Mouse (Mus musculus): ENCODE data around the gene Fndc3b. TPM values are rescaled to one million over a fixed set of nuclear protein-coding genes. Genes with fewer than 3 reads are reported as not detected.

Fndc3b gene
- polyA plus RNA-seq, 1 experiment from 2014 or later = 13.2 TPM

- peaks cover 6% of the 10 kb centered on the region for H3K4me1 ChIP-seq (ENCODE audit: control insufficient read depth, low read depth, low read length)
- ATAC-seq (ENCODE audit: low read depth) = no peak
- no peaks in the 10 kb centered on the region for H3K27me3 ChIP-seq (ENCODE audit: control insufficient read depth, insufficient read depth, low read depth, low read length)
- H3K4me2 ChIP-seq (ENCODE audit: low read depth, low read length) = no peak overlapping the region
- H3K36me3 ChIP-seq (ENCODE audit: control insufficient read depth, insufficient read depth) = no peaks in the 10 kb centered on the region
- no peaks in the 10 kb centered on the region for H3K9me3 ChIP-seq (replicated peaks; ENCODE audit: control insufficient read depth, low read length)
- no peak overlapping the region for H3K27ac ChIP-seq (ENCODE audit: low read length)
- no peak overlapping the region for H3K4me3 ChIP-seq (ENCODE audit: low read depth, low read length)
- 74% methylated on average over 11 of the region's 11 CpGs for WGBS (ENCODE audit: insufficient replicate concordance)
- H3K9ac ChIP-seq (ENCODE audit: low read depth, low read length) = no peak overlapping the region
Measured at GRCm38 (mm10) chr3:27588604-27589003, 122.5 kb downstream of the Fndc3b start.

GRCm38 (mm10) chr3:27584607-27585605 lies 126.2 kb downstream of the Fndc3b start:
- WGBS (ENCODE audit: insufficient replicate concordance) = 30% methylated on average over 11 of the region's 11 CpGs
- no peak overlapping the region for H3K9ac ChIP-seq (ENCODE audit: low read depth, low read length)
- no peak overlapping the region for H3K4me2 ChIP-seq (ENCODE audit: low read depth, low read length)
- no peaks in the 10 kb centered on the region for H3K36me3 ChIP-seq (ENCODE audit: control insufficient read depth, insufficient read depth)
- H3K4me1 ChIP-seq (ENCODE audit: control insufficient read depth, low read depth, low read length) = peaks cover 6% of the 10 kb centered on the region
- peak; percentile 48; the same call in 1 of the 2 replicates for ATAC-seq (ENCODE audit: low read depth)
- H3K9me3 ChIP-seq (replicated peaks; ENCODE audit: control insufficient read depth, low read length) = no peaks in the 10 kb centered on the region
- H3K4me3 ChIP-seq (ENCODE audit: low read depth, low read length) = no peak overlapping the region
- no peaks in the 10 kb centered on the region for H3K27me3 ChIP-seq (ENCODE audit: control insufficient read depth, insufficient read depth, low read depth, low read length)
- H3K27ac ChIP-seq (ENCODE audit: low read length) = no peak overlapping the region

GRCm38 (mm10) chr3:27581931-27582840 lies 128.9 kb downstream of the Fndc3b start:
- Histone ChIP-seq H3K27ac (ENCODE audit: low read length) (no peak overlapping the region), H3K4me2 (ENCODE audit: low read depth, low read length) (no peak overlapping the region), H3K36me3 (ENCODE audit: control insufficient read depth, insufficient read depth) (no peaks in the 10 kb centered on the region), H3K9me3 (replicated peaks; ENCODE audit: control insufficient read depth, low read length) (no peaks in the 10 kb centered on the region), H3K9ac (ENCODE audit: low read depth, low read length) (no peak overlapping the region), H3K4me3 (ENCODE audit: low read depth, low read length) (no peak overlapping the region), H3K27me3 (ENCODE audit: control insufficient read depth, insufficient read depth, low read depth, low read length) (no peaks in the 10 kb centered on the region), H3K4me1 (ENCODE audit: control insufficient read depth, low read depth, low read length) (peaks cover 6% of the 10 kb centered on the region)
- ATAC-seq (ENCODE audit: low read depth) = no peak
- WGBS (ENCODE audit: insufficient replicate concordance) = 52% methylated on average over 6 of the region's 6 CpGs

- H3K36me3 ChIP-seq (ENCODE audit: control insufficient read depth, insufficient read depth) = no peaks in the 10 kb centered on the region
Measured at GRCm38 (mm10) chr3:27580956-27581355, 130.2 kb downstream of the Fndc3b start.

GRCm38 (mm10) chr3:27579894-27580613 lies 131.1 kb downstream of the Fndc3b start:
- no peak for ATAC-seq (ENCODE audit: low read depth)
- Histone ChIP-seq H3K9ac (ENCODE audit: low read depth, low read length) (no peak overlapping the region), H3K36me3 (ENCODE audit: control insufficient read depth, insufficient read depth) (no peaks in the 10 kb centered on the region), H3K4me2 (ENCODE audit: low read depth, low read length) (no peak overlapping the region), H3K27ac (ENCODE audit: low read length) (no peak overlapping the region), H3K27me3 (ENCODE audit: control insufficient read depth, insufficient read depth, low read depth, low read length) (no peaks in the 10 kb centered on the region), H3K4me3 (ENCODE audit: low read depth, low read length) (no peak overlapping the region), H3K9me3 (replicated peaks; ENCODE audit: control insufficient read depth, low read length) (no peaks in the 10 kb centered on the region), H3K4me1 (ENCODE audit: control insufficient read depth, low read depth, low read length) (peaks cover 2% of the 10 kb centered on the region; the same call in 1 of the 2 replicates)
- 65% methylated on average over 7 of the region's 7 CpGs for WGBS (ENCODE audit: insufficient replicate concordance)

More at GRCm38 (mm10) chr3:27580956-27581355, 130.2 kb downstream of the Fndc3b start:
- Histone ChIP-seq H3K9me3 (replicated peaks; ENCODE audit: control insufficient read depth, low read length) (no peaks in the 10 kb centered on the region), H3K4me3 (ENCODE audit: low read depth, low read length) (no peak overlapping the region), H3K9ac (ENCODE audit: low read depth, low read length) (no peak overlapping the region), H3K4me2 (ENCODE audit: low read depth, low read length) (no peak overlapping the region), H3K27ac (ENCODE audit: low read length) (no peak overlapping the region), H3K27me3 (ENCODE audit: control insufficient read depth, insufficient read depth, low read depth, low read length) (no peaks in the 10 kb centered on the region), H3K4me1 (ENCODE audit: control insufficient read depth, low read depth, low read length) (peaks cover 6% of the 10 kb centered on the region)
- WGBS (ENCODE audit: insufficient replicate concordance) = 81% methylated on average over 8 of the region's 8 CpGs
- ATAC-seq (ENCODE audit: low read depth) = no peak

GRCm38 (mm10) chr3:27579229-27579628 lies 131.9 kb downstream of the Fndc3b start:
- Histone ChIP-seq H3K4me2 (ENCODE audit: low read depth, low read length) (no peak overlapping the region), H3K9ac (ENCODE audit: low read depth, low read length) (no peak overlapping the region), H3K27ac (ENCODE audit: low read length) (no peak overlapping the region), H3K36me3 (ENCODE audit: control insufficient read depth, insufficient read depth) (no peaks in the 10 kb centered on the region), H3K4me3 (ENCODE audit: low read depth, low read length) (no peak overlapping the region), H3K4me1 (ENCODE audit: control insufficient read depth, low read depth, low read length) (no peaks in the 10 kb centered on the region; the same call in 1 of the 2 replicates), H3K27me3 (ENCODE audit: control insufficient read depth, insufficient read depth, low read depth, low read length) (no peaks in the 10 kb centered on the region), H3K9me3 (replicated peaks; ENCODE audit: control insufficient read depth, low read length) (no peaks in the 10 kb centered on the region)
- WGBS (ENCODE audit: insufficient replicate concordance) = 54% methylated on average over 8 of the region's 8 CpGs
- ATAC-seq (ENCODE audit: low read depth) = no peak

- no peak overlapping the region for H3K4me3 ChIP-seq (ENCODE audit: low read depth, low read length)
- no peaks in the 10 kb centered on the region for H3K9me3 ChIP-seq (replicated peaks; ENCODE audit: control insufficient read depth, low read length)
- H3K27me3 ChIP-seq (ENCODE audit: control insufficient read depth, insufficient read depth, low read depth, low read length) = no peaks in the 10 kb centered on the region
- H3K4me1 ChIP-seq (ENCODE audit: control insufficient read depth, low read depth, low read length) = peaks cover 4% of the 10 kb centered on the region
- H3K9ac ChIP-seq (ENCODE audit: low read depth, low read length) = no peak overlapping the region
- no peak for ATAC-seq (ENCODE audit: low read depth)
- H3K4me2 ChIP-seq (ENCODE audit: low read depth, low read length) = no peak overlapping the region
- WGBS (ENCODE audit: insufficient replicate concordance) = 61% methylated on average over 10 of the region's 10 CpGs
- H3K27ac ChIP-seq (ENCODE audit: low read length) = no peak overlapping the region
- H3K36me3 ChIP-seq (ENCODE audit: control insufficient read depth, insufficient read depth) = no peaks in the 10 kb centered on the region; the same call in 1 of the 2 replicates
Measured at GRCm38 (mm10) chr3:27577349-27578025, 133.6 kb downstream of the Fndc3b start.

- Histone ChIP-seq H3K27me3 (ENCODE audit: control insufficient read depth, insufficient read depth, low read depth, low read length) (no peaks in the 10 kb centered on the region), H3K9me3 (replicated peaks; ENCODE audit: control insufficient read depth, low read length) (no peaks in the 10 kb centered on the region), H3K36me3 (ENCODE audit: control insufficient read depth, insufficient read depth) (no peaks in the 10 kb centered on the region; the same call in 1 of the 2 replicates), H3K9ac (ENCODE audit: low read depth, low read length) (no peak overlapping the region), H3K4me1 (ENCODE audit: control insufficient read depth, low read depth, low read length) (peaks cover 6% of the 10 kb centered on the region), H3K27ac (ENCODE audit: low read length) (no peak overlapping the region), H3K4me2 (ENCODE audit: low read depth, low read length) (no peak overlapping the region), H3K4me3 (ENCODE audit: low read depth, low read length) (no peak overlapping the region)
- ATAC-seq (ENCODE audit: low read depth) = 0 out of 2 replicates have a peak, but pooled peaks have one; percentile 32
- WGBS (ENCODE audit: insufficient replicate concordance) = 59% methylated on average over 9 of the region's 9 CpGs
Measured at GRCm38 (mm10) chr3:27574241-27574640, 136.9 kb downstream of the Fndc3b start.

All from liver, embryonic 16.5 days (tissue).